Mouse (Mus musculus): ENCODE measurements around the gene Smarca1.

The Smarca1 gene

GRCm38 (mm10) chrX:47764440-47764839 lies 128.3 kb downstream of the Smarca1 start:
- DNase-seq (ENCODE audit: low spot score in 2 of 2): no peak

GRCm38 (mm10) chrX:47760212-47760611 lies 132.6 kb downstream of the Smarca1 start:
- no peak for DNase-seq (ENCODE audit: low spot score in 2 of 2)
